Mouse (Mus musculus) liver, embryonic 14.5 days (tissue): Measurements from ENCODE around the gene Appbp2.

Experiments
- CTCF ChIP-seq: IDR thresholded peaks from 2 replicates; pipeline ENCODE4 v1.5.1; 2016; ENCODE audit warnings: antibody characterized with exemption, low read depth, control low read depth
- EP300 ChIP-seq: IDR thresholded peaks from 2 replicates; pipeline ENCODE4 v1.6.1; 2016; ENCODE audit warnings: antibody characterized with exemption, low read depth

DNA sequence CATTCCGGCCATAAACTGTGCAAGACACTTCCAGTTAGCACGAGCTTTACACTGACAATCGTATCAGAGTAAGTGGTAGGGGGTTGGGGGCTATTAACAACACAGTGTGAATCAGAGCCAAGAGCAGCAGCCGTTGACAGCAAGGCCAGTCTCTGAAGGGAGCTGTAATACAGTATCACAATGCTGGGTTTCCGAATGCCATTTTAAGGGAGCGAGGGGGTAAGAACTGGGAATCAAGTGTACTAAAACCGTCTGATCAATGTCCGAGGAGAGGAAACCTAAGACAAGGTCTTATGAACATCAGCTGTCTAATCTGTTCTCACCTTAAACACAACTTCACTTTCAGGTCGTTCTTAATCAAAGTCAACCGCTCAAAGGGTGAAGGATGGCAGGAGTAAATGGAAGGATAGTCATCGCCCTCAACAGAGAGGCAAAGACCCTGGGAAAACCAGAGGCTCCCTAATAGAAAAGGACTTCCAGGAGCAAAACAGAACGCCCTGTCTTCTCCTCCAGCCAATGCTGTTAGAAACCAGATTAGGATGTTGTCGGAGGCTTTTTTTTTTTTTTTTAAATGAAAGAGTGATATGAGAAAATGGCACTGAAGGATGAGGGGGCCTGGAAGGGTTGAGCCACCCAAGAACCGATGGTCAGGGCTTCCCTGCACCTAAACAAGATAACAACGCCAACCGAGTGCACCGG is 96.0 kb downstream of the Appbp2 start:
- TF ChIP-seq CTCF (no peak), EP300 (no peak)
